Mouse (Mus musculus) layer of hippocampus, adult 11-12 months (tissue): ENCODE measurements around the gene Pla2g2f.

Experiments
- DNase-seq: peaks from one replicate; pipeline ENCODE4 v3.0.0; 2022; ENCODE audit warnings: low spot score

Gene Pla2g2f

GRCm38 (mm10) chr4:138714186-138714585 lies 43.2 kb downstream of the Pla2g2f start:
- DNase-seq: no peak

GRCm38 (mm10) chr4:138712621-138713020 lies 44.8 kb downstream of the Pla2g2f start:
- no peak for DNase-seq

GRCm38 (mm10) chr4:138712096-138712495 lies 45.3 kb downstream of the Pla2g2f start:
- DNase-seq: no peak

GRCm38 (mm10) chr4:138711051-138711820 lies 46.2 kb downstream of the Pla2g2f start:
- no peak for DNase-seq

GRCm38 (mm10) chr4:138710633-138711032 lies 46.8 kb downstream of the Pla2g2f start:
- peak; percentile 65 for DNase-seq

- DNase-seq: no peak
These were observed 47.5 kb downstream of the Pla2g2f start for GRCm38 (mm10) chr4:138709944-138710343.

GRCm38 (mm10) chr4:138709246-138709645 lies 48.2 kb downstream of the Pla2g2f start:
- DNase-seq: no peak

- no peak for DNase-seq
These were observed 48.8 kb downstream of the Pla2g2f start for GRCm38 (mm10) chr4:138708636-138709035.

GRCm38 (mm10) chr4:138706620-138707019 lies 50.8 kb downstream of the Pla2g2f start:
- DNase-seq: no peak

GRCm38 (mm10) chr4:138704169-138704568 lies 53.3 kb downstream of the Pla2g2f start:
- DNase-seq: no peak

- DNase-seq: no peak
These were observed 53.8 kb downstream of the Pla2g2f start for GRCm38 (mm10) chr4:138703591-138703990.

GRCm38 (mm10) chr4:138702528-138702927 lies 54.9 kb downstream of the Pla2g2f start:
- DNase-seq: no peak

GRCm38 (mm10) chr4:138702031-138702430 lies 55.4 kb downstream of the Pla2g2f start:
- no peak for DNase-seq

GRCm38 (mm10) chr4:138701111-138701510 lies 56.3 kb downstream of the Pla2g2f start:
- DNase-seq: no peak
